Mouse (Mus musculus): ENCODE measurements around the gene Ubap1l.

Gene Ubap1l

GRCm38 (mm10) chr9:65410378-65410777, 49.5 kb downstream of the Ubap1l start:
- in situ Hi-C loops (cut with MboI, MseI): no loop called here

- in situ Hi-C loops (cut with MboI, MseI): no loop called here
These were observed 50.5 kb downstream of the Ubap1l start for GRCm38 (mm10) chr9:65411326-65411725.

- in situ Hi-C loops (cut with MboI, MseI): no loop called here
These were observed 56.9 kb downstream of the Ubap1l start for GRCm38 (mm10) chr9:65417738-65418137.

GRCm38 (mm10) chr9:65419633-65420032, 58.8 kb downstream of the Ubap1l start:
- in situ Hi-C loops (cut with MboI, MseI): no loop called here

- in situ Hi-C loops (cut with MboI, MseI): no loop called here
These were observed 62.1 kb downstream of the Ubap1l start, which contains the start of gene Slc51b for GRCm38 (mm10) chr9:65422760-65423501. TSS of gene Slc51b (minus strand) at chr9:65422955.

- in situ Hi-C loops (cut with MboI, MseI): no loop called here
These were observed 63.6 kb downstream of the Ubap1l start for GRCm38 (mm10) chr9:65424393-65424792.

GRCm38 (mm10) chr9:65427511-65427910, 66.7 kb downstream of the Ubap1l start:
- in situ Hi-C loops (cut with MboI, MseI): no loop called here

GRCm38 (mm10) chr9:65428003-65428402, 67.2 kb downstream of the Ubap1l start:
- in situ Hi-C loops (cut with MboI, MseI): no loop called here
